Mouse (Mus musculus) megakaryocyte, adult 5-6 weeks (primary cell): Measurements from ENCODE around the gene B230104I21Rik. TPM values are rescaled to one million over a fixed set of nuclear protein-coding genes. Genes with fewer than 3 reads are reported as not detected.

Experiments used
- ATAC-seq: 2 replicates; pipeline ENCODE4 v1.8.0; 2016; ENCODE audit warnings: mild to moderate bottlenecking, inconsistent platforms; ENCODE audit not compliant: poor library complexity, severe bottlenecking
- total RNA-seq, 2 experiments: library from RNA; stranded (forward) in 1 of 2; stranded (reverse) in 1 of 2; fragments of 153-499, 151-499 nt in 1 of 2; fragments of 221-1000, 200-1000 nt in 1 of 2; gene quantifications; 2 replicates each; pipeline versions ENCODE4 v1.2.3 to v1.2.4; 2015 to 2017

The B230104I21Rik gene
- total RNA-seq, 2 experiments from 2014 or later: not detected

- ATAC-seq: no peak
Observed at GRCm38 (mm10) chr4:154390333-154391080, 54.6 kb downstream of the B230104I21Rik start.

- no peak for ATAC-seq
Observed at GRCm38 (mm10) chr4:154392641-154393040, 56.7 kb downstream of the B230104I21Rik start.

- no peak for ATAC-seq
Observed at GRCm38 (mm10) chr4:154393196-154394122, 57.5 kb downstream of the B230104I21Rik start.

- no peak for ATAC-seq
Observed at GRCm38 (mm10) chr4:154394123-154394722, 58.3 kb downstream of the B230104I21Rik start.

GRCm38 (mm10) chr4:154396652-154397301 lies 60.9 kb downstream of the B230104I21Rik start:
- no peak for ATAC-seq

Other genes with a start within 250 kb of the B230104I21Rik start
- not detected in 2 replicates for gene Trp73, start 195.9 kb upstream of the B230104I21Rik start, total RNA-seq (2015)
- not detected in 2 replicates for gene Trp73, start 195.9 kb upstream of the B230104I21Rik start, total RNA-seq (2017)
- 9.6 and 9.8 TPM in 2 replicates for gene Wrap73, start 193.8 kb upstream of the B230104I21Rik start, total RNA-seq (2015)
- 3.6 and 5.3 TPM in 2 replicates for gene Wrap73, start 193.8 kb upstream of the B230104I21Rik start, total RNA-seq (2017)
- 75.5 and 90.9 TPM in 2 replicates for gene Tprgl, start 175.5 kb upstream of the B230104I21Rik start, total RNA-seq (2015)
- 52.4 and 57.3 TPM in 2 replicates for gene Tprgl, start 175.5 kb upstream of the B230104I21Rik start, total RNA-seq (2017)
- gene Megf6, start 165.4 kb upstream of the B230104I21Rik start, total RNA-seq (2015): not detected in 2 replicates
- 0.04 TPM in 1 of 2 replicates, not detected in the other for gene Megf6, start 165.4 kb upstream of the B230104I21Rik start, total RNA-seq (2017)
- gene Arhgef16, start 34.5 kb upstream of the B230104I21Rik start, total RNA-seq (2015): not detected in 2 replicates
- gene Arhgef16, start 34.5 kb upstream of the B230104I21Rik start, total RNA-seq (2017): not detected in 2 replicates